Mouse (Mus musculus) ES-E14 (cell line): ENCODE results near the gene Marc1.

ENCODE experiments used
- CHD2 ChIP-seq: IDR thresholded peaks from 2 replicates; pipeline ENCODE4 v1.6.1; 2014; ENCODE audit warnings: mild to moderate bottlenecking, low read depth, low read length, inconsistent platforms
- HCFC1 ChIP-seq: IDR thresholded peaks from 2 replicates; pipeline ENCODE4 v1.6.1; 2012; ENCODE audit warnings: low read length, inconsistent platforms, borderline replicate concordance; ENCODE audit not compliant: insufficient read depth
- ZC3H11A ChIP-seq: IDR thresholded peaks from 2 replicates; pipeline ENCODE4 v1.6.1; 2012; ENCODE audit warnings: low read depth, mild to moderate bottlenecking, inconsistent platforms, low read length, borderline replicate concordance
- ZNF384 ChIP-seq: IDR thresholded peaks from 2 replicates; pipeline ENCODE4 v1.6.1; 2012; ENCODE audit warnings: low read depth, low read length, inconsistent platforms

GRCm38 (mm10) chr1:184737228-184737627 is 73.9 kb downstream of the Marc1 start:
- TF ChIP-seq ZC3H11A (no peak), HCFC1 (no peak), CHD2 (no peak), ZNF384 (no peak)
